Mouse (Mus musculus) CH12.LX (cell line): ENCODE measurements at regions not wholly inside any gene's neighbourhood (a gene's known extent, or its start where the extent isn't known, plus 50 kb on each side); places are given as distances from the start of the nearest gene placed in this dataset.

Source experiments
- BHLHE40 ChIP-seq: IDR thresholded peaks from 2 replicates; pipeline ENCODE4 v1.6.1; 2011; ENCODE audit warnings: mild to moderate bottlenecking, low read depth, low read length, improper control_type of control experiment
- CHD2 ChIP-seq: IDR thresholded peaks from 2 replicates; pipeline ENCODE4 v1.6.1; 2011; ENCODE audit warnings: low read length, improper control_type of control experiment
- CTCF ChIP-seq, 2 experiments: IDR thresholded peaks in 1 of 2; conservative IDR thresholded peaks in 1 of 2; 2 replicates each; pipeline ENCODE4 v1.5.1; 2011 to 2012; ENCODE audit warnings: low read depth in 2 of 2, low read length in 2 of 2, improper control_type of control experiment in 1 of 2, inconsistent platforms in 1 of 2, mild to moderate bottlenecking in 1 of 2, moderate library complexity in 1 of 2
- EP300 ChIP-seq: IDR thresholded peaks from 2 replicates; pipeline ENCODE4 v1.6.1; 2011; ENCODE audit warnings: low read length, improper control_type of control experiment
- KAT2A ChIP-seq: IDR thresholded peaks from 2 replicates; pipeline ENCODE4 v1.6.1; 2012; ENCODE audit warnings: low read length, improper control_type of control experiment, inconsistent platforms; ENCODE audit not compliant: insufficient replicate concordance
- MAZ ChIP-seq: IDR thresholded peaks from 2 replicates; pipeline ENCODE4 v1.6.1; 2012; ENCODE audit warnings: low read depth, mild to moderate bottlenecking, inconsistent platforms, low read length, improper control_type of control experiment, moderate library complexity
- POLR2A ChIP-seq: IDR thresholded peaks from 2 replicates; pipeline ENCODE4 v1.6.1; 2011; ENCODE audit warnings: low read depth, mild to moderate bottlenecking, improper control_type of control experiment, low read length
- SMC3 ChIP-seq: IDR thresholded peaks from 2 replicates; pipeline ENCODE4 v1.6.1; 2011; ENCODE audit warnings: low read depth, low read length, improper control_type of control experiment
- TCF12 ChIP-seq: IDR thresholded peaks from 2 replicates; pipeline ENCODE4 v1.6.1; 2014; ENCODE audit warnings: low read depth, mild to moderate bottlenecking, inconsistent platforms, low read length, improper control_type of control experiment
- ZMIZ1 ChIP-seq: IDR thresholded peaks from 2 replicates; pipeline ENCODE4 v1.6.1; 2012; ENCODE audit warnings: low read depth, mild to moderate bottlenecking, inconsistent platforms, low read length, improper control_type of control experiment

- TF ChIP-seq EP300 (no peak), MAZ (no peak), CTCF (conservative IDR thresholded peaks at IDR 0.05 in 1 of 2, IDR thresholded peaks at IDR 0.05 in 1 of 2; ENCODE audit: low read depth in 2 of 2, low read length in 2 of 2) (no peak), TCF12 (no peak), SMC3 (no peak), BHLHE40 (no peak), ZMIZ1 (no peak), POLR2A (no peak), CHD2 (no peak), KAT2A (no peak)
Measured at GRCm38 (mm10) chr9:120721451-120722123, 150.3 kb downstream of the Rpl14 start.
